Mouse (Mus musculus) heart, embryonic 10.5 days (tissue): ENCODE results near the gene 4933428G20Rik. TPM values are rescaled to one million over a fixed set of nuclear protein-coding genes. Genes with fewer than 3 reads are reported as not detected.
A peak's percentile ranks its signal among the peaks of the same experiment; 100 is the strongest.

Experiments
- DNase-seq: peaks from one replicate; pipeline ENCODE4 v3.0.0-alpha.2; 2017; ENCODE audit warnings: low spot score
- H3K27ac ChIP-seq: fragments of 300-500 bp; sonication (generic); 2 replicates; pipeline ENCODE4 v1.5.1; 2016; ENCODE audit warnings: mild to moderate bottlenecking
- H3K27me3 ChIP-seq: fragments of 300-500 bp; sonication (generic); 2 replicates; pipeline ENCODE4 v1.6.1; 2016; ENCODE audit warnings: mild to moderate bottlenecking; ENCODE audit not compliant: poor library complexity, insufficient read depth, severe bottlenecking
- H3K36me3 ChIP-seq: fragments of 300-500 bp; sonication (generic); 2 replicates; pipeline ENCODE4 v1.6.1; 2016; ENCODE audit warnings: mild to moderate bottlenecking, moderate library complexity
- H3K4me1 ChIP-seq: fragments of 300-500 bp; sonication (generic); 2 replicates; pipeline ENCODE4 v1.6.1; 2016; ENCODE audit warnings: mild to moderate bottlenecking
- H3K4me3 ChIP-seq: fragments of 300-500 bp; sonication (generic); 2 replicates; pipeline ENCODE4 v1.5.1; 2016; ENCODE audit warnings: mild to moderate bottlenecking, moderate library complexity
- H3K9me3 ChIP-seq: fragments of 300-500 bp; sonication (generic); 2 replicates; pipeline ENCODE4 v1.6.1; 2016; ENCODE audit warnings: mild to moderate bottlenecking, moderate library complexity
- WGBS: fragments of 180-500 bp; shearing (Covaris S2); methylation state at CpG from one replicate; pipeline ENCODE4 v1.1.7; 2016; 5-methylcytosine and 5-hydroxymethylcytosine counted together
- polyA plus RNA-seq: library from polyadenylated mRNA; unstranded; fragments of >200 nt; fragmentation: Nextera tagmentation; extraction: Ambion mirVana; gene quantifications from 2 replicates; pipeline ENCODE4 v1.2.1, GENCODE M21; 2016

Gene 4933428G20Rik
- polyA plus RNA-seq, 1 experiment from 2014 or later = 1.3 TPM

- WGBS = 85% methylated on average over 6 of the region's 6 CpGs
- Histone ChIP-seq H3K9me3 (no peaks in the 10 kb centered on the region), H3K4me1 (peaks cover 32% of the 10 kb centered on the region), H3K36me3 (no peaks in the 10 kb centered on the region), H3K4me3 (no peak overlapping the region), H3K27me3 (peaks cover 83% of the 10 kb centered on the region), H3K27ac (no peak overlapping the region)
- DNase-seq = no peak
These were observed 29.9 kb upstream of the 4933428G20Rik start for GRCm38 (mm10) chr11:97530069-97530468.

GRCm38 (mm10) chr11:97528282-97528808, 28.2 kb upstream of the 4933428G20Rik start:
- H3K27me3 ChIP-seq = peaks cover 80% of the 10 kb centered on the region
- no peak overlapping the region for H3K4me3 ChIP-seq

GRCm38 (mm10) chr11:97525313-97525712, 25.2 kb upstream of the 4933428G20Rik start:
- 0 out of 2 replicates have a peak overlapping the region, but pooled peaks have one; percentile 22 for H3K27ac ChIP-seq
- WGBS = 81% methylated on average over 6 of the region's 6 CpGs
- H3K4me1 ChIP-seq = peaks cover 27% of the 10 kb centered on the region
- no peak for DNase-seq
- H3K36me3 ChIP-seq = no peaks in the 10 kb centered on the region
- no peak overlapping the region for H3K4me3 ChIP-seq
- peaks cover 80% of the 10 kb centered on the region for H3K27me3 ChIP-seq
- H3K9me3 ChIP-seq = no peaks in the 10 kb centered on the region

More at GRCm38 (mm10) chr11:97528282-97528808, 28.2 kb upstream of the 4933428G20Rik start:
- H3K36me3 ChIP-seq = no peaks in the 10 kb centered on the region
- WGBS = 73% methylated on average over 18 of the region's 18 CpGs
- no peaks in the 10 kb centered on the region for H3K9me3 ChIP-seq
- peaks cover 38% of the 10 kb centered on the region for H3K4me1 ChIP-seq
- no peak for DNase-seq
- no peak overlapping the region for H3K27ac ChIP-seq

GRCm38 (mm10) chr11:97524306-97524705, 24.2 kb upstream of the 4933428G20Rik start:
- no peak overlapping the region for H3K27ac ChIP-seq
- no peak overlapping the region for H3K4me3 ChIP-seq
- H3K27me3 ChIP-seq = peaks cover 81% of the 10 kb centered on the region

GRCm38 (mm10) chr11:97523827-97524261, 23.7 kb upstream of the 4933428G20Rik start:
- no peaks in the 10 kb centered on the region for H3K36me3 ChIP-seq
- H3K27me3 ChIP-seq = peaks cover 85% of the 10 kb centered on the region
- DNase-seq = no peak
- H3K9me3 ChIP-seq = no peaks in the 10 kb centered on the region
- peak overlapping the region; percentile 12; the same call in 1 of the 2 replicates for H3K4me3 ChIP-seq
- peaks cover 34% of the 10 kb centered on the region for H3K4me1 ChIP-seq
- 18% methylated on average over 1 of the region's 1 CpGs for WGBS
- peak overlapping the region; percentile 60; the same call in 1 of the 2 replicates for H3K27ac ChIP-seq

More at GRCm38 (mm10) chr11:97524306-97524705, 24.2 kb upstream of the 4933428G20Rik start:
- Histone ChIP-seq H3K4me1 (peaks cover 29% of the 10 kb centered on the region), H3K9me3 (no peaks in the 10 kb centered on the region), H3K36me3 (no peaks in the 10 kb centered on the region)
- 57% methylated on average over 9 of the region's 9 CpGs for WGBS
- no peak for DNase-seq

- peaks cover 92% of the 10 kb centered on the region for H3K27me3 ChIP-seq
- DNase-seq = no peak
- peaks cover 34% of the 10 kb centered on the region for H3K4me1 ChIP-seq
- no peaks in the 10 kb centered on the region for H3K9me3 ChIP-seq
- no peak overlapping the region for H3K4me3 ChIP-seq
- H3K36me3 ChIP-seq = no peaks in the 10 kb centered on the region
- 78% methylated on average over 14 of the region's 14 CpGs for WGBS
- H3K27ac ChIP-seq = peak overlapping the region; percentile 60; the same call in 1 of the 2 replicates
These were observed 23.0 kb upstream of the 4933428G20Rik start for GRCm38 (mm10) chr11:97523107-97523506.

- no peaks in the 10 kb centered on the region for H3K9me3 ChIP-seq
- H3K4me3 ChIP-seq = no peak overlapping the region
- peaks cover 34% of the 10 kb centered on the region for H3K4me1 ChIP-seq
- no peak for DNase-seq
- peaks cover 85% of the 10 kb centered on the region for H3K27me3 ChIP-seq
- H3K27ac ChIP-seq = 0 out of 2 replicates have a peak overlapping the region, but pooled peaks have one; percentile 6
- 71% methylated on average over 29 of the region's 29 CpGs for WGBS
- H3K36me3 ChIP-seq = no peaks in the 10 kb centered on the region
These were observed 21.8 kb upstream of the 4933428G20Rik start for GRCm38 (mm10) chr11:97521741-97522474.

- H3K9me3 ChIP-seq = no peaks in the 10 kb centered on the region
- no peak overlapping the region for H3K27ac ChIP-seq
- 87% methylated on average over 7 of the region's 7 CpGs for whole genome bisulfite sequencing
- peaks cover 34% of the 10 kb centered on the region for H3K4me1 ChIP-seq
- H3K36me3 ChIP-seq = no peaks in the 10 kb centered on the region
- no peak for DNase-seq
- no peak overlapping the region for H3K4me3 ChIP-seq
- H3K27me3 ChIP-seq = peaks cover 80% of the 10 kb centered on the region
These were observed 20.4 kb upstream of the 4933428G20Rik start for GRCm38 (mm10) chr11:97520541-97520940.

- Histone ChIP-seq H3K4me1 (peaks cover 30% of the 10 kb centered on the region), H3K9me3 (no peaks in the 10 kb centered on the region), H3K27me3 (peaks cover 35% of the 10 kb centered on the region), H3K27ac (peak overlapping the region; percentile 38; the same call in 1 of the 2 replicates), H3K36me3 (no peaks in the 10 kb centered on the region), H3K4me3 (no peak overlapping the region)
- WGBS = 77% methylated on average over 3 of the region's 3 CpGs
- DNase-seq = no peak
These were observed 12.9 kb upstream of the 4933428G20Rik start for GRCm38 (mm10) chr11:97513066-97513465.

GRCm38 (mm10) chr11:97512511-97512910, 12.4 kb upstream of the 4933428G20Rik start:
- WGBS = 71% methylated on average over 6 of the region's 6 CpGs
- no peaks in the 10 kb centered on the region for H3K36me3 ChIP-seq
- H3K27ac ChIP-seq = peak overlapping the region; percentile 38
- H3K27me3 ChIP-seq = peaks cover 35% of the 10 kb centered on the region
- no peak for DNase-seq
- no peaks in the 10 kb centered on the region for H3K9me3 ChIP-seq
- no peak overlapping the region for H3K4me3 ChIP-seq
- peaks cover 30% of the 10 kb centered on the region for H3K4me1 ChIP-seq

- H3K36me3 ChIP-seq = no peaks in the 10 kb centered on the region
- peak overlapping the region; percentile 38 for H3K27ac ChIP-seq
- no peak for DNase-seq
- H3K27me3 ChIP-seq = peaks cover 36% of the 10 kb centered on the region
- H3K4me1 ChIP-seq = peaks cover 30% of the 10 kb centered on the region
- 46% methylated on average over 13 of the region's 13 CpGs for WGBS
- H3K9me3 ChIP-seq = no peaks in the 10 kb centered on the region
- no peak overlapping the region for H3K4me3 ChIP-seq
These were observed 11.7 kb upstream of the 4933428G20Rik start for GRCm38 (mm10) chr11:97511661-97512369.

- Histone ChIP-seq H3K27ac (0 out of 2 replicates have a peak overlapping the region, but pooled peaks have one; percentile 38), H3K27me3 (peaks cover 39% of the 10 kb centered on the region), H3K9me3 (no peaks in the 10 kb centered on the region), H3K36me3 (no peaks in the 10 kb centered on the region), H3K4me1 (peaks cover 30% of the 10 kb centered on the region), H3K4me3 (0 out of 2 replicates have a peak overlapping the region, but pooled peaks have one; percentile 18)
- 27% methylated on average over 10 of the region's 10 CpGs for WGBS
- DNase-seq = no peak
These were observed 11.0 kb upstream of the 4933428G20Rik start for GRCm38 (mm10) chr11:97510966-97511660.
